Mouse (Mus musculus): Measurements from ENCODE around the gene Rnf152.

DNA sequence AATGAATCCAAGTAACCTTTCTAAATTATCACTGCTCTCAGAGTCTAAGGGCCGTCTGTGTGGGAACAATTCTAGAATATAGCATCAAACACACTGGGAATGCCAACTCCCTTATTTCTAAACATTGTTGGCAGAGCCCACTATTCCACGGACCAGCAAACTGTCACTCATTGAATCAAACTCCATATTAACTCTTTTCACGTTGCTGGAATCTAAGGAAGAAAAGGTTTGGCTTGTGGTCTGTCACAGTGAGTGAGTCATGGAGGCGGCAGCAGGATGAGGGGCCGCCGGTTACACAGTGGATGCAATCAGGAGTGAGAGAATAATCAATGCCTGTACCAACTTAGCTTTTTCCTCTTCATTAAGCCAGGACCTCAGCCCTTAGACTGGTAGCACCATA lies 54.3 kb downstream of the Rnf152 start:
- TF ChIP-seq CTCF (IDR thresholded peaks at IDR 0.05; ENCODE audit: control insufficient read depth, insufficient read depth, low read length) (no peak), POLR2A (IDR thresholded peaks at IDR 0.05; ENCODE audit: borderline replicate concordance, control insufficient read depth, low read depth, low read length) (no peak)
